Mouse (Mus musculus): Measurements from ENCODE around the gene Rps15. TPM values are rescaled to one million over a fixed set of nuclear protein-coding genes. Genes with fewer than 3 reads are reported as not detected.

Gene Rps15
- polyA plus RNA-seq, 1 experiment from 2014 or later, result 527 TPM

DNA sequence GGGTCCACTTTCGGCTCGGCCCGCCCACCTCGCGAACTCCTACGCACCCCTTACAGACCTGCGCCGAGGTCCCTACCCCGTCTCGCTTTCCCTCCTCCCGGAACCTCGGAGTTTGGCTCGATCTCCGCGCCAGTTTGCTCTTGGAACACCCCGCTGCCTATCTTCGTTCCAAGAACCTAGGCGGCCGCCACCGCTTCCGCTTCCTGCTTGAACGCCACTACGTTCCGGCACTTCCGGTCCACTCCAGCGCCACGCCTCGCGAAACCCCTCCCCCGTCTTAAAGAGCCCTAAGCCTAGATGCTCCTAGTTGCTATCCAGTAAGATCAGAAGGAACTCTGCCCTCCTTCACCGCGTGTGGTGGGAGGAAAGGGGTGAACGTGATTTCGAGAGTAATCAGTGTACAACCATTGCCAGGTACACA, 28.1 kb downstream of the Rps15 start, which contains the start of gene 2310011J03Rik:
TSS of gene 2310011J03Rik (minus strand) at position 198 of the 421 bp plus-strand sequence.
- peak; percentile 65 for ATAC-seq
- Histone ChIP-seq H3K9ac (ENCODE audit: low read depth, low read length) (peak within 1 kb of the TSS; percentile 75), H3K27me3 (replicated peaks; ENCODE audit: control insufficient read depth, insufficient read depth, low read length) (no peaks in the 10 kb centered on the region), H3K4me2 (ENCODE audit: low read length) (peak within 1 kb of the TSS; percentile 98), H3K27ac (ENCODE audit: low read depth, low read length) (peak within 1 kb of the TSS; percentile 75), H3K4me1 (ENCODE audit: control insufficient read depth, insufficient read depth, low read depth, low read length) (peaks cover 19% of the 10 kb centered on the region), H3K9me3 (ENCODE audit: control insufficient read depth, low read length) (no peaks in the 10 kb centered on the region), H3K36me3 (ENCODE audit: control insufficient read depth, insufficient read depth, low read length) (peaks cover 24% of the 10 kb centered on the region), H3K4me3 (ENCODE audit: low read length) (peak within 1 kb of the TSS; percentile 78)
- WGBS, result under 1% methylated on average over 34 of the region's 34 CpGs

DNA sequence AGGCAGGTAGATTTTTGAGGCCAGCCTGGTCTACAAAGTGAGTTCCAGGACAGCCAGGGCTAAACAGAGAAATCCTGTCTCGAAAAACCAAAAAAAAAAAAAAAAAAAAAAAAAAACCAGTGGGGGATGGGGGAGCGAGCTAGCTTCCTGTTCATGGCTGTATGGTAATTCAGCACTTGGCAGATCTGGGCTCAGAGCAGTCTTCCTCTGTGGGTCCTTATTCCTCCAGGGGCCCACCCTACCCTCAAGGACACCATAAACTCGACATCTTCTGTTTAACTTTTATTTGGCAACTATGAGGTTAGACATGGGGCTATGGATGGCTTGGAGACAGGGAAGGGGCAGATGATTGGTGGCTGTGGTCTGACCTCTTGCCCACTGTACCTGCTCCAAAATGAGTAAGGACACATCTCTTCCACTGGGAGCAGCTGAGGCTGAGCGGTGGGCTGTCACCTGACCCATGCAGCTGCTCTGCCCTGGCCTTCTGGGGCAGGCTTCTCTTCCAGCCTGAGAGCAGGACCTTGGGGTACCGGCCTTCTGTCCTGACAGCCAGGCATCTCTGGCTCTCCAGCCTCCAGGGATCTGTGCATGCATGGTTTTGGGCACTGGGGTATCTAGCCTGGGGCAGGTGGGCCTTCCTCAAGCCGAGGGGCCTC, 28.9 kb downstream of the Rps15 start:
- H3K27me3 ChIP-seq (replicated peaks; ENCODE audit: control insufficient read depth, insufficient read depth, low read length), result no peaks in the 10 kb centered on the region
- H3K4me3 ChIP-seq (ENCODE audit: low read length), result no peak overlapping the region
- ATAC-seq, result no peak
- H3K27ac ChIP-seq (ENCODE audit: low read depth, low read length), result no peak overlapping the region
- no peaks in the 10 kb centered on the region for H3K9me3 ChIP-seq (ENCODE audit: control insufficient read depth, low read length)
- peaks cover 18% of the 10 kb centered on the region for H3K36me3 ChIP-seq (ENCODE audit: control insufficient read depth, insufficient read depth, low read length)
- peaks cover 19% of the 10 kb centered on the region for H3K4me1 ChIP-seq (ENCODE audit: control insufficient read depth, insufficient read depth, low read depth, low read length)
- 69% methylated on average over 6 of the region's 6 CpGs for WGBS
- no peak overlapping the region for H3K4me2 ChIP-seq (ENCODE audit: low read length)
- no peak overlapping the region for H3K9ac ChIP-seq (ENCODE audit: low read depth, low read length)

DNA sequence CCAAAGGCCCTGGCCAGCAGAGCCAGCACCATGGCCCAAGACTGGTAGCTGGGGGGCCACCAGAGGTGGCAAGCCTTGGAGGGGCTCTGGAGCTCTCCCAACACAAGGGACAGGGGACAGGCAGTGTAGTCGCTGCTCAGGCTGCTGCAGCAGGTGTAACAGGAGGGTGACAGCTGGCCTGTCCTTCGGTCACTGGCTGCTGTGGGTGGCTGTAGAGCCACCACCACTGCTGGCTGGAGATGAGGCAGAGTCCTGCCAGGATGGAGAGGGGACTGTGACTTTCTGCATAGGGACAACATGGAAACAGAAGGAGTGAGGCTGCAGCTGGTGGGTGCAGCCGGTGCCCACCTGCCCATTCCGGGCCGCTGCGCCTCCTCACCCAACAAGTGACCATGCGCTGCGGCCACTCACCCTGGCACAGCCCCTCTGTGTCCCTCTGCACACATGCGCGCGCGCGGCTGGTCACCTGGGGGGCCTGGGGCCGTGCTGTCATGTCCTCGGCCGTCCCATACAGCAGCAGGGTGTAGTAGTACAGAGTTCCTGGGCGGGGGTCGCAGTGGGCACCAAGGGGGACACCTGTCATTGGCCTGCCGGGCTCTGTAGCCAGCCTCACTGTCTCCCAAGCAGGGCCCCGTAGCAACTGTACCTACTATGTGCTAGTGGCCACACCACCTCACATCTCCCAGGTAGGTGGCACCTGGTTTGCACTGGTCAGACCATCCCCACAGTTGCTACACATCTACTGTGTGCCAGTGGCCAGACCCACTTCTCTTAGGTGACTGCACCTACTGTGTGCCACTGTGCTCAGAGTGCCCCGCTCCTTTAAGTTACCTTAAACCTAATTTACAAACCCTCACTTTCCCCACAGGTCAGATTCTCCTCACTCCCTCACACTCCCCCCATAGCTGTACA, 29.7 kb downstream of the Rps15 start:
- H3K9ac ChIP-seq (ENCODE audit: low read depth, low read length), result no peak overlapping the region
- 91% methylated on average over 21 of the region's 21 CpGs for WGBS
- no peak overlapping the region for H3K4me3 ChIP-seq (ENCODE audit: low read length)
- ATAC-seq, result no peak
- no peak overlapping the region for H3K27ac ChIP-seq (ENCODE audit: low read depth, low read length)
- no peak overlapping the region; the same call in 1 of the 2 replicates for H3K4me2 ChIP-seq (ENCODE audit: low read length)
- no peaks in the 10 kb centered on the region for H3K27me3 ChIP-seq (replicated peaks; ENCODE audit: control insufficient read depth, insufficient read depth, low read length)
- H3K36me3 ChIP-seq (ENCODE audit: control insufficient read depth, insufficient read depth, low read length), result peaks cover 11% of the 10 kb centered on the region
- no peaks in the 10 kb centered on the region for H3K9me3 ChIP-seq (ENCODE audit: control insufficient read depth, low read length)
- H3K4me1 ChIP-seq (ENCODE audit: control insufficient read depth, insufficient read depth, low read depth, low read length), result peaks cover 19% of the 10 kb centered on the region

DNA sequence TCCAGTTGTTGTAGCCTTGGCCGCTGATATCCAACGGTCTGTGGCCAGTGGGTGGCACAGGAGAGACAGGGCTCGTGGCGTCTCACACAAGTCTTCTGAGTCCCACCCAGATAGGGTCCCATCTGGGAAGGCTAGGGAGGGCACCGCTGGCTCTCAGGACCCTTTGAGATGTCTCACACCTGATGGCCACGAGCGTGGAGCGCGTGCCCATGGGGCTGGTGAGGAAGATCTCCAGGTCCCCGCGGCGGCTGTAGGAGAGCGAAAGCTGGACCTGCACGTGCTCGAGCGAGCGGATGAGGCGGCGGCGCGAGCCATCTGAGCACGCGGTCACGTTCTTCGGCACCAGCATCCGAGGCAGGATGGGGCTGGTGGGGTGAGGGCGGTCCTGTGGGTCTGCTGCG, 30.6 kb downstream of the Rps15 start:
- peak overlapping the region; percentile 58 for H3K4me3 ChIP-seq (ENCODE audit: low read length)
- H3K36me3 ChIP-seq (ENCODE audit: control insufficient read depth, insufficient read depth, low read length), result peaks cover 3% of the 10 kb centered on the region
- no peak overlapping the region for H3K27ac ChIP-seq (ENCODE audit: low read depth, low read length)
- peak overlapping the region; percentile 98 for H3K4me2 ChIP-seq (ENCODE audit: low read length)
- WGBS, result 8% methylated on average over 28 of the region's 28 CpGs
- H3K9ac ChIP-seq (ENCODE audit: low read depth, low read length), result peak overlapping the region; percentile 70
- H3K9me3 ChIP-seq (ENCODE audit: control insufficient read depth, low read length), result no peaks in the 10 kb centered on the region
- 0 out of 2 replicates have a peak, but pooled peaks have one; percentile 2 for ATAC-seq
- H3K27me3 ChIP-seq (replicated peaks; ENCODE audit: control insufficient read depth, insufficient read depth, low read length), result no peaks in the 10 kb centered on the region
- peaks cover 19% of the 10 kb centered on the region for H3K4me1 ChIP-seq (ENCODE audit: control insufficient read depth, insufficient read depth, low read depth, low read length)

DNA sequence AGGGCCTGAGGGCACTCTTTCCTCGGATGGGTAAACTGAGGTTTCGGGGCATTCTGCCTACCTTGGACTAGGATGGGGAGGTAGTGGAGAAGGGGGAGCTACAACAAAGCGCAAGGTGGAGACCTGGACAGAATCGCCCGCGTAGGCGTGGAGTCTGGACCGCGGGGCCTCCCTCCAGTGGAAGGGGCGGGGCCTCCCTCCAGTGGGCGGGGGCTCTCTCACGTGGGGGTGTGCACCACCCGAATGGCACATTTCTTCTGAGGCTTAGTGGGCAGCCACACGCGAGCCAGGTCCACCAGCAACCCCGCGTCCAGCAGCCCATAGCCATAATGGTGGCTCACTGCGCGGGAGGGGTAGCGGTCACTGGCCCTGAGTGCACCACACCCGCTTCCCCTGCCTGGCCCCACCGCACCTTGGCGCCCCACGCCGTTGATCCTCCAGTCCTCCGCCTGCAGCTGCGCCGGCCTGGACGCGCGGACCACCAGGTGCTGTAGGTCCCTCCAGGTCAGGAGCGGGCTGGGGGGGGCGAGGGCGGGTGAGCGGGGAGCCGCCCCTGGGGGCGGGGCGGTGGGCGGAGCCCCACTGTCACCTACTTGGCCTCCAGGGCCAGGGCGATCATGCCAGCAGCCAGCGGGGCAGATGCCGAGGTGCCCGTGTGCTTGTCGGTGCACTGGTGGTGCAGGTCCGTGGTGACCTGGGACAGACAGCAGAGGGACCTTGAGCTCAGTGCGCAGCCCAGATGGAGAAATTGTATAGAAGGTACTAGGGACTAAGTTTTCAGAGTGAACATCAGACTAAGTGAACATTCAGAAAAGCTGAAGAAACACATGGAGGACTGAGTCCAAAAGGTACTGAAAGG, 31.2 kb downstream of the Rps15 start:
- peak overlapping the region; percentile 98 for H3K4me2 ChIP-seq (ENCODE audit: low read length)
- H3K4me1 ChIP-seq (ENCODE audit: control insufficient read depth, insufficient read depth, low read depth, low read length), result peaks cover 19% of the 10 kb centered on the region
- peak overlapping the region; percentile 70 for H3K9ac ChIP-seq (ENCODE audit: low read depth, low read length)
- 1% methylated on average over 37 of the region's 46 CpGs for WGBS
- H3K27ac ChIP-seq (ENCODE audit: low read depth, low read length), result peak overlapping the region; percentile 34; the same call in 1 of the 2 replicates
- 0 out of 2 replicates have a peak, but pooled peaks cover 2% of the 10 kb centered on the region for H3K36me3 ChIP-seq (ENCODE audit: control insufficient read depth, insufficient read depth, low read length)
- H3K4me3 ChIP-seq (ENCODE audit: low read length), result peak overlapping the region; percentile 58
- H3K9me3 ChIP-seq (ENCODE audit: control insufficient read depth, low read length), result no peaks in the 10 kb centered on the region
- peak; percentile 34 for ATAC-seq
- H3K27me3 ChIP-seq (replicated peaks; ENCODE audit: control insufficient read depth, insufficient read depth, low read length), result no peaks in the 10 kb centered on the region

DNA sequence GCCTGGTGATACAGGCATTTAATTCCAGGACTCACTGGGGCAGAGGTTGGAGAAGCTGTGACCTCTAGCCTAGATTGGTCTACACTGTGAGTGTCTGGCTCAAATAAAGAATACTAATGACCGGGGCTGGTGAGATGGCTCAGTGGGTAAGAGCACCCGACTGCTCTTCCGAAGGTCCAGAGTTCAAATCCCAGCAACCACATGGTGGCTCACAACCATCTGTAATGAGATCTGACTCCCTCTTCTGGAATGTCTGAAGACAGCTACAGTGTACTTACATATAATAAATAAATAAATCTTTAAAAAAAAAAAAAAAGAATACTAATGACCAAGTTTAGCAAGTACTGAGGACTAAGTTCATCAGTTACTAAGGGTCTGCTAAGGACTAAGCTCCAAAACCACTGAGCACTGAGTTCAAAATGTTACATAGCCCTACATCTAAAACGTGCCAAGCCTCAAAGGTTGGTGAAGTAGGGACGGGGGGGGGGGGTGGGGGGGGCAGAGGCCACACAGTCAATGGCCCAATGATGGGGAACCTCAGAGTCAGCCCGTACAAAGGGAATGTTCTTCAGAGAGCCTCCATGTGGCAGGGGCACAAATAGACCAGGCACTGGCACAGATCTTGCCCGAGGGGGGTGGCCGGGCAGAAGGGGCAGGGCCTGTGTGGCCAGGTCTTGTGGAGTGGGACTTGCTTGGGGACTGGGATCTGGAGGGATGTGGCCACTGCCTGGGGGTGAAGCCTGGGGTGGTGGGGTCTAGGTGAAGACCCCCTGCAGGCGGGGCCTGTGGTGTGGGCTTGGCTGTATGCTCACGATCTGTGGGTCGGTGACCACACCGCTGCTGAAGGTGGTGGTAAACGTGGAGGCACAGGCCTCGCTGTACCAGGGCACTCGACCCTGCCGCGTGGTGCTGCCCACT, 32.1 kb downstream of the Rps15 start:
- Histone ChIP-seq H3K9ac (ENCODE audit: low read depth, low read length) (no peak overlapping the region), H3K36me3 (ENCODE audit: control insufficient read depth, insufficient read depth, low read length) (no peaks in the 10 kb centered on the region), H3K27ac (ENCODE audit: low read depth, low read length) (no peak overlapping the region), H3K27me3 (replicated peaks; ENCODE audit: control insufficient read depth, insufficient read depth, low read length) (no peaks in the 10 kb centered on the region), H3K4me1 (ENCODE audit: control insufficient read depth, insufficient read depth, low read depth, low read length) (peaks cover 17% of the 10 kb centered on the region), H3K4me2 (ENCODE audit: low read length) (peak overlapping the region; percentile 98; the same call in 1 of the 2 replicates), H3K4me3 (ENCODE audit: low read length) (no peak overlapping the region; the same call in 1 of the 2 replicates), H3K9me3 (ENCODE audit: control insufficient read depth, low read length) (no peaks in the 10 kb centered on the region)
- WGBS, result 76% methylated on average over 17 of the region's 17 CpGs
- no peak for ATAC-seq

DNA sequence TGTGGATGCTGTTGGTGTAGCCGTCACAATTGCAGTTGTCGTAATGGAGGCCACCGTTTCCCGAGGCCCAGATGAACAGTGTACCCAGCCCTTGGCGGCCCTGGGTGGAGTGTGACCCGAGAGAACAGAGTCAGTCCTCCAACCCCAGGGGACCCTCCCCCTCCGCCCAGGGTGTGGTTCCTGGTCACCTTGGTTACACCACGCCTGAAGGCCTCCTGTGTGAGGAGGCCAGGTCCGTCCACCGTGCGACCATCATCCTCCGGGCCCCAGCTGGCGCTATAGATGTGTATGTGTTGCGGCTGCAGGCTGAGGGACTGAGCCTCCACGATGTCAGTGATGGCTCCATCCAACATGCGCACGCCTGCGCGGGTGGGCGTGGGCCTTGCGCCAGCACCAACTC, 32.8 kb downstream of the Rps15 start:
- no peak for ATAC-seq
- Histone ChIP-seq H3K9ac (ENCODE audit: low read depth, low read length) (no peak overlapping the region; the same call in 1 of the 2 replicates), H3K4me3 (ENCODE audit: low read length) (no peak overlapping the region), H3K4me1 (ENCODE audit: control insufficient read depth, insufficient read depth, low read depth, low read length) (peaks cover 11% of the 10 kb centered on the region), H3K27ac (ENCODE audit: low read depth, low read length) (no peak overlapping the region), H3K27me3 (replicated peaks; ENCODE audit: control insufficient read depth, insufficient read depth, low read length) (no peaks in the 10 kb centered on the region), H3K36me3 (ENCODE audit: control insufficient read depth, insufficient read depth, low read length) (no peaks in the 10 kb centered on the region), H3K9me3 (ENCODE audit: control insufficient read depth, low read length) (no peaks in the 10 kb centered on the region), H3K4me2 (ENCODE audit: low read length) (no peak overlapping the region)
- WGBS, result 82% methylated on average over 21 of the region's 21 CpGs

Measured in hindbrain, embryonic 16.5 days (tissue).